ENCODE assay signal across 9 mouse cellular contexts in genomic region chr2:172643860-172644259, GRCm38 (mm10).
DNase-seq lines count a peak whose midpoint lies in the region; ATAC-seq and TF ChIP-seq lines count a peak whose summit lies in the region.
"Had no signal": no experiment of that assay in that cellular context is flagged by ENCODE, and none has a peak within 500 bp of the region (broad histone marks: within the 10 kb centered on the region; RNA-seq: fewer than 3 reads in every experiment).

No protein-coding gene starts in this region.

- DNase-seq in adrenal gland, adult 8-10 months = peak; percentile 8
- DNase-seq in retina, embryonic 14.5 days (ENCODE audit: low spot score) = no peak
- no peak for DNase-seq in layer of hippocampus, adult 9-11 months
- DNase-seq in frontal cortex, postnatal 36 days (ENCODE audit: low spot score in 2 of 2) = no peak

- no peak for TF ChIP-seq CTCF in C2C12 (IDR thresholded peaks at IDR 0.05; ENCODE audit: control insufficient read depth, insufficient read depth, insufficient read length)

- peak overlapping the region; percentile 5 for H3ac ChIP-seq in C2C12 (ENCODE audit: control insufficient read depth, insufficient read length, low read depth)

- 21% methylated on average over 12 of the region's 12 CpGs for WGBS in heart, embryonic 14.5 days
- 20% methylated on average over 12 of the region's 12 CpGs for WGBS in limb, embryonic 13.5 days
- 33% methylated on average over 12 of the region's 12 CpGs for WGBS in hindbrain, embryonic 12.5 days

- H3K4me2 ChIP-seq in heart, embryonic 14.5 days (ENCODE audit: low read length) = peak overlapping the region; percentile 14; the same call in 1 of the 2 replicates
- H3K4me2 ChIP-seq in limb, embryonic 13.5 days (replicated peaks) = peak overlapping the region; percentile 28
- H3K4me2 ChIP-seq in hindbrain, embryonic 12.5 days (replicated peaks) = no peak overlapping the region

- H3K79me2 ChIP-seq in C2C12 (ENCODE audit: control insufficient read depth, insufficient read depth) = no peaks in the 10 kb centered on the region

- no peaks in the 10 kb centered on the region for H3K79me3 ChIP-seq in C2C12 (ENCODE audit: low read depth)

- no peak overlapping the region for H3K4me3 ChIP-seq in C2C12 (ENCODE audit: insufficient read depth, poor library complexity, severe bottlenecking)
- no peak overlapping the region for H3K4me3 ChIP-seq in heart, embryonic 14.5 days (ENCODE audit: control insufficient read depth in 1 of 2, insufficient read depth in 1 of 2, low read depth in 1 of 2, low read length in 2 of 2)
- H3K4me3 ChIP-seq in limb, embryonic 13.5 days = no peak overlapping the region
- no peak overlapping the region for H3K4me3 ChIP-seq in hindbrain, embryonic 12.5 days

- 0 out of 2 replicates have a peak, but pooled peaks cover 5% of the 10 kb centered on the region for H3K9me3 ChIP-seq in heart, embryonic 14.5 days (ENCODE audit: control insufficient read depth, low read length)
- no peaks in the 10 kb centered on the region for H3K9me3 ChIP-seq in limb, embryonic 13.5 days
- H3K9me3 ChIP-seq in hindbrain, embryonic 12.5 days (replicated peaks) = 0 out of 2 replicates have a peak, but pooled peaks cover 6% of the 10 kb centered on the region

- ATAC-seq in heart, embryonic 14.5 days (ENCODE audit: insufficient number of reproducible peaks, insufficient read depth, low FRiP score, low read depth) = peak; percentile 32; the same call in 1 of the 2 replicates
- no peak for ATAC-seq in limb, embryonic 13.5 days (ENCODE audit: low FRiP score, low read depth)
- no peak for ATAC-seq in hindbrain, embryonic 12.5 days (ENCODE audit: low FRiP score)
- ATAC-seq: hindbrain, postnatal 0 days had no signal

- peak overlapping the region; percentile 12 to 33; a peak in 2 of 4 replicates for H3K27ac ChIP-seq in heart, embryonic 14.5 days (replicated peaks in 1 of 2; ENCODE audit: control insufficient read depth in 1 of 2, insufficient read depth in 1 of 2, low read depth in 2 of 2, low read length in 2 of 2)
- no peak overlapping the region for H3K27ac ChIP-seq in limb, embryonic 13.5 days
- H3K27ac ChIP-seq in hindbrain, embryonic 12.5 days = no peak overlapping the region
- H3K27ac ChIP-seq: hindbrain, postnatal 0 days had no signal

- no peak overlapping the region for H3K9ac ChIP-seq in heart, embryonic 14.5 days (ENCODE audit: low read length)
- no peak overlapping the region; the same call in 1 of the 2 replicates for H3K9ac ChIP-seq in limb, embryonic 13.5 days
- H3K9ac ChIP-seq in hindbrain, embryonic 12.5 days = no peak overlapping the region

- H3K4me1 ChIP-seq in heart, embryonic 14.5 days (ENCODE audit: control insufficient read depth in 2 of 2, insufficient read depth in 2 of 2, low read length in 2 of 2) = peaks cover 4 to 5% of the 10 kb centered on the region in 2 experiments
- peaks cover 13% of the 10 kb centered on the region for H3K4me1 ChIP-seq in limb, embryonic 13.5 days
- peaks cover 9% of the 10 kb centered on the region for H3K4me1 ChIP-seq in hindbrain, embryonic 12.5 days

- no peaks in the 10 kb centered on the region for H3K36me3 ChIP-seq in C2C12 (ENCODE audit: control insufficient read depth, insufficient read depth)
- no peaks in the 10 kb centered on the region for H3K36me3 ChIP-seq in heart, embryonic 14.5 days (ENCODE audit: control insufficient read depth, insufficient read depth, low read length)
- no peaks in the 10 kb centered on the region for H3K36me3 ChIP-seq in limb, embryonic 13.5 days
- no peaks in the 10 kb centered on the region for H3K36me3 ChIP-seq in hindbrain, embryonic 12.5 days

- H3K27me3 ChIP-seq in C2C12 (ENCODE audit: control insufficient read depth, insufficient read depth, insufficient read length) = no peaks in the 10 kb centered on the region
- H3K27me3 ChIP-seq in heart, embryonic 14.5 days (ENCODE audit: control insufficient read depth, insufficient read depth, low read length) = no peaks in the 10 kb centered on the region
- H3K27me3 ChIP-seq in limb, embryonic 13.5 days = 0 out of 2 replicates have a peak, but pooled peaks cover 4% of the 10 kb centered on the region
- peaks cover 22% of the 10 kb centered on the region for H3K27me3 ChIP-seq in hindbrain, embryonic 12.5 days

TF ChIP-seq in C2C12, 6 proteins besides CTCF, POLR2A, EP300 and RAD21:
- TF ChIP-seq CEBPB (IDR thresholded peaks at IDR 0.05; ENCODE audit: low read depth) (no peak), FOSL1 (IDR thresholded peaks at IDR 0.05; ENCODE audit: insufficient read depth, low read length, poor library complexity, severe bottlenecking) (peak; percentile 50), USF1 (IDR thresholded peaks at IDR 0.05; ENCODE audit: low read depth) (no peak), MAX (IDR thresholded peaks at IDR 0.05) (peak; percentile 27), MYOD1 (IDR thresholded peaks at IDR 0.05; ENCODE audit: control insufficient read depth, insufficient read length, low read depth) (no peak), MYOG (IDR thresholded peaks at IDR 0.05; ENCODE audit: control insufficient read depth, extremely low read depth, insufficient read length) (no peak)
TF ChIP-seq in C2C12: peak in this region for 2.

Comparison
In these comparisons a context has a peak if more than half of its experiments do, and no peak if none do; other contexts are left out.
1. H3K27ac ChIP-seq: peak in heart, embryonic 14.5 days (2 of 2); none in limb, embryonic 13.5 days (single experiment) and hindbrain, embryonic 12.5 days (single experiment).